ENCODE assay signal across 25 mouse cellular contexts in the genomic region with DNA sequence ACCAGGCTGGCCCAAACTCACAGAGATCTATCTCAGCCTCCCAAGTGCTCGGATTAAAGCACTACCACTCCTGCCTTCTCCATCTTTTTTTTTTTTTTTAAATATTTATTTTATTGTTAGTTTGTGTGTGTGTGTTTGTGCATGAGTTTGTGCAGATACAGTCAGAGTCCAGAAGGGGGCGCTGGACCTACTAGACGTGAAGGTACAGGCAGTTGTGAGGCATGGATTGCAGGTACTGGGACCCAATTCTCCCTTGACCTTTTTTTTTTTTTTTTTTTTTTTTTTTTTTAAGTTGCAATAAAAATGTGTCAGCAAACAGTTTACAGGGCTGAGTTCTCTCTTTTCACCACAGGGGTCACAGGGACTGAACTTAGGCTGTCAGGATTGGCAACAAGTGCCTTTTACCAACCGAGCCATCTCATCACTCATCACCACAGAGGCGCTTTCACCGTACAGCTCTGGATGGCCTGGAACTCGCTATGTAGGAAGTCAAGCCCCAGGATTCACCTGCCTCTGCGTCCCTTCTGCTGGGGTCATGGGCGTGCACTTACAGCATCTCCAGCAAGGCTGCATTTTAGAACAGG.
DNase-seq lines count a peak whose midpoint lies in the region; ATAC-seq and TF ChIP-seq lines count a peak whose summit lies in the region.
"Had no signal": no experiment of that assay in that cellular context is flagged by ENCODE, and none has a peak within 500 bp of the region (broad histone marks: within the 10 kb centered on the region; RNA-seq: fewer than 3 reads in every experiment).

No protein-coding gene starts in this region.

- H3K9me3 ChIP-seq in lung, embryonic 14.5 days (ENCODE audit: low read depth, low read length) = no peaks in the 10 kb centered on the region
- H3K9me3 ChIP-seq in E14TG2a.4 (ENCODE audit: low read length) = no peaks in the 10 kb centered on the region
- H3K9me3 ChIP-seq: embryonic facial prominence, embryonic 10.5 days; forebrain, embryonic 15.5 days; heart, embryonic 13.5 days; limb, embryonic 13.5 days; lung, embryonic 15.5 days had no signal

- H3K4me2 ChIP-seq in lung, embryonic 14.5 days = no peak overlapping the region
- H3K4me2 ChIP-seq: forebrain, embryonic 15.5 days; heart, embryonic 13.5 days; limb, embryonic 13.5 days; liver, embryonic 12.5 days; lung, embryonic 15.5 days had no signal

- no peaks in the 10 kb centered on the region for H3K4me1 ChIP-seq in lung, embryonic 14.5 days (ENCODE audit: insufficient read depth)
- H3K4me1 ChIP-seq in E14TG2a.4 (replicated peaks; ENCODE audit: low read depth, low read length) = peaks cover 26% of the 10 kb centered on the region
- H3K4me1 ChIP-seq: forebrain, embryonic 15.5 days; heart, embryonic 13.5 days; limb, embryonic 13.5 days; liver, embryonic 12.5 days; lung, embryonic 15.5 days had no signal

- no peaks in the 10 kb centered on the region for H3K27me3 ChIP-seq in lung, embryonic 14.5 days (ENCODE audit: insufficient read depth, low read length)
- no peaks in the 10 kb centered on the region for H3K27me3 ChIP-seq in E14TG2a.4 (ENCODE audit: insufficient read depth, low read length)
- H3K27me3 ChIP-seq: CH12.LX; forebrain, embryonic 15.5 days; limb, embryonic 13.5 days; lung, embryonic 15.5 days had no signal

- peak; percentile 2; the same call in 1 of the 2 replicates for TF ChIP-seq CTCF in gastrocnemius, adult 2 months (IDR thresholded peaks at IDR 0.05)
- TF ChIP-seq CTCF in lung, embryonic 14.5 days (IDR thresholded peaks at IDR 0.05; ENCODE audit: low read depth) = peak; percentile 32
- peak; percentile 69 for TF ChIP-seq CTCF in E14TG2a.4 (conservative IDR thresholded peaks at IDR 0.05; ENCODE audit: low read length)
- no peak; the same call in 1 of the 2 replicates for TF ChIP-seq CTCF in left cerebral cortex, adult 2 months (IDR thresholded peaks at IDR 0.05)

- ATAC-seq in lung, embryonic 14.5 days (ENCODE audit: insufficient read depth) = no peak
- ATAC-seq: forebrain, embryonic 15.5 days; inflammation-experienced regulatory T-cells, adult 6 months; liver, embryonic 12.5 days had no signal

- intact Hi-C loops in gastrocnemius, adult 2 months (cut with DNase I) = no loop called here
- intact Hi-C loops in left cerebral cortex, adult 2 months (cut with DNase I) = no loop called here

- no peak for DNase-seq in gastrocnemius, adult 2 months
- DNase-seq in gastrocnemius, adult 8-10 months (ENCODE audit: low spot score in 2 of 2) = no peak
- DNase-seq in lung, embryonic 14.5 days = peak; percentile 78
- DNase-seq in lung, adult 18-20 months = no peak
- DNase-seq in ZHBTc4 (ENCODE audit: low read depth, low spot score) = peak; percentile 71
- no peak for DNase-seq in left cerebral cortex, adult 2 months (ENCODE audit: extremely low spot score in 1 of 2, low spot score in 2 of 2)
- DNase-seq: adrenal gland, postnatal 36 days; cerebellum, adult 11 months; cerebellum, postnatal 10 days; gastrocnemius, postnatal 14 days; heart, adult 18-20 months; heart, postnatal 14 days; kidney, adult 18-20 months; kidney, postnatal 25 days; midbrain, embryonic 14.5 days; thymus, postnatal 25 days had no signal

- WGBS in lung, embryonic 14.5 days = 45% methylated on average over 9 of the region's 9 CpGs

- no peak overlapping the region for H3K4me3 ChIP-seq in gastrocnemius, adult 2 months
- no peak overlapping the region for H3K4me3 ChIP-seq in lung, embryonic 14.5 days (ENCODE audit: low read depth, low read length)
- peak overlapping the region; percentile 8; the same call in 1 of the 2 replicates for H3K4me3 ChIP-seq in E14TG2a.4 (replicated peaks; ENCODE audit: low read length)
- no peak overlapping the region for H3K4me3 ChIP-seq in left cerebral cortex, adult 2 months
- H3K4me3 ChIP-seq: embryonic facial prominence, embryonic 10.5 days; forebrain, embryonic 15.5 days; heart, embryonic 13.5 days; limb, embryonic 13.5 days; liver, embryonic 12.5 days; lung, embryonic 15.5 days had no signal

- H3K27ac ChIP-seq in gastrocnemius, adult 2 months = no peak overlapping the region
- H3K27ac ChIP-seq in lung, embryonic 14.5 days (ENCODE audit: low read depth) = no peak overlapping the region
- H3K27ac ChIP-seq in left cerebral cortex, adult 2 months = no peak overlapping the region
- H3K27ac ChIP-seq: embryonic facial prominence, embryonic 10.5 days; forebrain, embryonic 15.5 days; heart, embryonic 13.5 days; limb, embryonic 13.5 days; liver, embryonic 12.5 days; lung, embryonic 15.5 days had no signal

- no peak overlapping the region for H3K9ac ChIP-seq in lung, embryonic 14.5 days
- H3K9ac ChIP-seq: forebrain, embryonic 15.5 days; heart, embryonic 13.5 days; limb, embryonic 13.5 days; liver, embryonic 12.5 days; lung, embryonic 15.5 days had no signal

- H3K36me3 ChIP-seq in lung, embryonic 14.5 days (ENCODE audit: insufficient read depth) = no peaks in the 10 kb centered on the region
- H3K36me3 ChIP-seq in E14TG2a.4 (ENCODE audit: insufficient read depth, low read length) = no peaks in the 10 kb centered on the region
- H3K36me3 ChIP-seq: embryonic facial prominence, embryonic 10.5 days; forebrain, embryonic 15.5 days; heart, embryonic 13.5 days; limb, embryonic 13.5 days; liver, embryonic 12.5 days; lung, embryonic 15.5 days had no signal

Comparison
In these comparisons a context has a peak if more than half of its experiments do, and no peak if none do; other contexts are left out.
1. DNase-seq: peak in lung, embryonic 14.5 days (single experiment) and ZHBTc4 (single experiment); none in gastrocnemius, adult 2 months (single experiment), gastrocnemius, adult 8-10 months (0 of 2), lung, adult 18-20 months (0 of 2) and left cerebral cortex, adult 2 months (0 of 2).